Mouse (Mus musculus) ES-CJ7 (cell line): ENCODE measurements around the gene Cep68.
A peak's percentile ranks its signal among the peaks of the same experiment; 100 is the strongest.

Source experiments
- DNase-seq: peaks from one replicate; pipeline ENCODE4 v3.0.0; 2011; ENCODE audit warnings: low read depth, low spot score

The Cep68 gene

DNA sequence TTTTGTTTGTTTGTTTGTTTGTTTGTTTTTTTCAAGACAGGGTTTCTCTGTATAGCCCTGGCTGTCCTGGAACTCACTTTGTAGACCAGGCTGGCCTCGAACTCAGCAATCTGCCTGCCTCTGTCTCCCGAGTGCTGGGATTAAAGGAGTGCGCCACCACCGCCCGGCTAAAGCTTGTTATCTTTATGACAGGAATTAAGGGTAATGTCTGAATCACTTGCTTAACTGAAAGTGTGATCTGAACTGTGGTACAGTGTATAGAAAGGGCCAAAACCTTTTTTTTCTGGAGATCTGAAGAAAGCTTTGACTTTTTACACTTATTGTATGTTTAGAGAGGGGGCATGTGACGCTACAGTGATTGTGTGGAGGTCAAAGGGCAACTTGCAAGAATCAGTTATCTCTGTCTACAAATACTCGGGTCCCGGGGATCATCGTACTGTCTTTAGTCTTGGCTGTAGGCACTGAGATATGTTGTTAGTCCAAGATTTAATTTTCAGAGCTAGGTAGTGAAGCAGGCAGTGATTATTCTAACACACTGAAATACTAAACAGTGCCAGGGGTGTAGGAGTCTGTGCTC, 44.3 kb downstream of the Cep68 start:
- no peak for DNase-seq

DNA sequence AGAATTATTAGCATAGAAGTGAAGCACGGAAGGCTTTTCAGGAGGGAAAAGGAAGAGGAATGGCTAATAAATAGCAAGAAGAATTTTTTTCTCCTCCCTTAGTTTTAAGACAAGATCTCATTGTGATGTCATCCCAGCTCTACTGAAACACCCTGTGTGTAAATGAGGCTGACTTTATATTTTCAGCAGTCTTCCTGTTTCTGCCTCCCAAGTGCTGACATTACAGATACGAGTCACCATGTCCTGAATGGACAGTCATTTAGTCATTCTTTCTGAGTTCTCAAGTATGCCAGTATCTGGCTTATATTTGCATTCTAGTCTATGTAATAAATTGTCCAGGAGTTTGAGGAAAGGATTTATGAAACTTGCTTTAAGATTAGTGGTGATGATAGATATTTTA, 44.9 kb downstream of the Cep68 start:
- DNase-seq, result no peak

- DNase-seq, result no peak
Observed at GRCm38 (mm10) chr11:20202299-20203011, 46.8 kb downstream of the Cep68 start.

DNA sequence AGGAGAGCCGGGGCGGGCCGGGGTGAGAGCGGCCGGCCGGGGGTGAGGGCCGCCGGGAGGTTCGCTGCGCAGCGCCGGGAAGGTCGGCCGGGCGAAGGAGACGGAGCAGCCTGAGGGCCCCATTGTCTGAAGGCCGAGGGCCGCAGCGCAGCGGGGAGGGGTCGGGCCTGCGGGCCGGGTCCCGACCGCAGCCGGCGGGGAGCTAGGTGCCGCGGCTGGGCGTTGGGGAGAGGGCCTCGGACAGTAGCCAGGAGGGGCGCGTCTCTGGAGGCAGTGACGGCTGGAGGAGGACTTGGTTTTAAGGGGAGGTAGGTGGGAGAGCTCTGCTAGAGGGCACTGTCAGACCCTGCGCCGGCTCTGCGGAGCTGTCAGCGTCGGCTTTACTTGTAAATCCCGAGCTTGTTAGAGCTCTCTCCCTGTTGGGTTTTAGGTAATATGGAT, 47.5 kb downstream of the Cep68 start:
- DNase-seq, result peak; percentile 44

- DNase-seq, result peak; percentile 100
Observed at GRCm38 (mm10) chr11:20200713-20201575, 48.3 kb downstream of the Cep68 start, which contains the start of gene Rab1a. Gene Rab1a (plus strand): TSS chr11:20201432.

GRCm38 (mm10) chr11:20193100-20193736, 56.0 kb downstream of the Cep68 start:
- DNase-seq, result no peak

- DNase-seq, result no peak
Observed at GRCm38 (mm10) chr11:20187271-20187670, 62.0 kb downstream of the Cep68 start.
